21 mouse cellular contexts compared by ENCODE assay signal in genomic region chr10:70402006-70402405, GRCm38 (mm10).
"Had no signal": no experiment of that assay in that cellular context is flagged by ENCODE, and none has a peak within 500 bp of the region (broad histone marks: within the 10 kb centered on the region; RNA-seq: fewer than 3 reads in every experiment).

No protein-coding gene starts in this region.

- H3K9me3 ChIP-seq: midbrain, embryonic 10.5 days; neural tube, embryonic 15.5 days; stomach, embryonic 15.5 days had no signal

- DNase-seq: lung, adult 18-20 months; lung, embryonic 14.5 days; lung, postnatal 10 days; lung, postnatal 4 days; midbrain, embryonic 14.5 days; retina, postnatal 1 day; right cerebral cortex, adult 18-20 months; right cerebral cortex, postnatal 25 days; right cerebral cortex, postnatal 4 days; spleen, adult 18-20 months; thymus, adult 2 months; thymus, postnatal 25 days; thymus, postnatal 4 days had no signal

- H3K4me1 ChIP-seq: midbrain, embryonic 10.5 days; midbrain, embryonic 12.5 days; neural tube, embryonic 13.5 days; neural tube, embryonic 15.5 days; stomach, embryonic 15.5 days had no signal

- H3K4me3 ChIP-seq: midbrain, embryonic 10.5 days; midbrain, embryonic 12.5 days; myocyte; neural tube, embryonic 13.5 days; neural tube, embryonic 15.5 days; stomach, embryonic 15.5 days had no signal

- H3K36me3 ChIP-seq: midbrain, embryonic 10.5 days; midbrain, embryonic 12.5 days; neural tube, embryonic 13.5 days; neural tube, embryonic 15.5 days; stomach, embryonic 15.5 days had no signal

- H3K27ac ChIP-seq: midbrain, embryonic 10.5 days; midbrain, embryonic 12.5 days; neural tube, embryonic 13.5 days; neural tube, embryonic 15.5 days; stomach, embryonic 15.5 days; stomach, postnatal 0 days had no signal

- H3K27me3 ChIP-seq: midbrain, embryonic 12.5 days; neural tube, embryonic 13.5 days; neural tube, embryonic 15.5 days; stomach, embryonic 15.5 days had no signal

- ATAC-seq: midbrain, embryonic 16.5 days had no signal
